Mouse (Mus musculus): ENCODE data around the gene Tubb2a.

Tubb2a gene

GRCm38 (mm10) chr13:34047526-34047925 lies 30.3 kb downstream of the Tubb2a start:
- no peak for DNase-seq

GRCm38 (mm10) chr13:34046421-34047012 lies 31.3 kb downstream of the Tubb2a start:
- peak; percentile 89 for DNase-seq

- no peak for DNase-seq
These were observed 32.1 kb downstream of the Tubb2a start for GRCm38 (mm10) chr13:34045511-34046249.

GRCm38 (mm10) chr13:34043716-34044393 lies 34.0 kb downstream of the Tubb2a start:
- no peak for DNase-seq

GRCm38 (mm10) chr13:34040091-34040490 lies 37.7 kb downstream of the Tubb2a start:
- DNase-seq, result no peak

GRCm38 (mm10) chr13:34038901-34039341 lies 38.9 kb downstream of the Tubb2a start:
- DNase-seq, result peak; percentile 25

- no peak for DNase-seq
These were observed 39.8 kb downstream of the Tubb2a start for GRCm38 (mm10) chr13:34038056-34038432.

GRCm38 (mm10) chr13:34037172-34038055 lies 40.4 kb downstream of the Tubb2a start, which contains the start of gene Bphl:
Gene Bphl, plus strand, starts transcription at chr13:34037597.
- peak; percentile 97 for DNase-seq

GRCm38 (mm10) chr13:34036726-34037125 lies 41.1 kb downstream of the Tubb2a start:
- no peak for DNase-seq

- no peak for DNase-seq
These were observed 42.4 kb downstream of the Tubb2a start for GRCm38 (mm10) chr13:34035424-34035823.

GRCm38 (mm10) chr13:34032041-34032440 lies 45.8 kb downstream of the Tubb2a start:
- no peak for DNase-seq
